Mouse (Mus musculus) liver, embryonic 13.5 days (tissue): ENCODE results near the gene Gse1. TPM values are rescaled to one million over a fixed set of nuclear protein-coding genes. Genes with fewer than 3 reads are reported as not detected.

ENCODE experiments used
- ATAC-seq: fragments of 200-750 bp; cut with Nextera tagmentation; 2 replicates; pipeline ENCODE4 v1.8.0; 2017; ENCODE audit warnings: low read depth, mild to moderate bottlenecking, moderate number of reproducible peaks, moderate library complexity
- DNase-seq: peaks from one replicate; pipeline ENCODE4 v3.0.0; 2022
- H3K27ac ChIP-seq: fragments of 300-500 bp; sonication (generic); 2 replicates; pipeline ENCODE4 v1.5.1; 2015; ENCODE audit warnings: moderate library complexity, mild to moderate bottlenecking, inconsistent platforms
- H3K27me3 ChIP-seq: fragments of 300-500 bp; sonication (generic); 2 replicates; pipeline ENCODE4 v1.6.1; 2015; ENCODE audit warnings: mild to moderate bottlenecking, inconsistent platforms
- H3K36me3 ChIP-seq: fragments of 300-500 bp; sonication (generic); 2 replicates; pipeline ENCODE4 v1.6.1; 2015; ENCODE audit warnings: mild to moderate bottlenecking, inconsistent platforms
- H3K4me1 ChIP-seq: fragments of 300-500 bp; sonication (generic); replicated peaks from 2 replicates; pipeline ENCODE4 v1.6.1; 2015; ENCODE audit warnings: inconsistent platforms
- H3K4me2 ChIP-seq: fragments of 300-500 bp; sonication (generic); 2 replicates; pipeline ENCODE4 v1.6.1; 2015; ENCODE audit warnings: inconsistent platforms, mild to moderate bottlenecking, moderate library complexity
- H3K4me3 ChIP-seq: fragments of 300-500 bp; sonication (generic); replicated peaks from 2 replicates; pipeline ENCODE4 v1.5.1; 2015; ENCODE audit warnings: mild to moderate bottlenecking, inconsistent platforms
- H3K9ac ChIP-seq: fragments of 300-500 bp; sonication (generic); 2 replicates; pipeline ENCODE4 v1.6.1; 2015; ENCODE audit warnings: mild to moderate bottlenecking, inconsistent platforms
- H3K9me3 ChIP-seq: fragments of 300-500 bp; sonication (generic); replicated peaks from 2 replicates; pipeline ENCODE4 v1.6.1; 2016; ENCODE audit warnings: inconsistent platforms
- WGBS: fragments of 180-500 bp; shearing (Covaris S2); methylation state at CpG from one replicate; pipeline ENCODE4 v1.1.7; 2015; ENCODE audit not compliant: insufficient replicate concordance; 5-methylcytosine and 5-hydroxymethylcytosine counted together
- polyA plus RNA-seq: library from polyadenylated mRNA; unstranded; fragments of >200 nt; fragmentation: Nextera tagmentation; extraction: Ambion mirVana; gene quantifications from 2 replicates; pipeline ENCODE4 v1.2.1, GENCODE M21; 2015

Gene Gse1
- polyA plus RNA-seq, 1 experiment from 2014 or later: 8.3 TPM

DNA sequence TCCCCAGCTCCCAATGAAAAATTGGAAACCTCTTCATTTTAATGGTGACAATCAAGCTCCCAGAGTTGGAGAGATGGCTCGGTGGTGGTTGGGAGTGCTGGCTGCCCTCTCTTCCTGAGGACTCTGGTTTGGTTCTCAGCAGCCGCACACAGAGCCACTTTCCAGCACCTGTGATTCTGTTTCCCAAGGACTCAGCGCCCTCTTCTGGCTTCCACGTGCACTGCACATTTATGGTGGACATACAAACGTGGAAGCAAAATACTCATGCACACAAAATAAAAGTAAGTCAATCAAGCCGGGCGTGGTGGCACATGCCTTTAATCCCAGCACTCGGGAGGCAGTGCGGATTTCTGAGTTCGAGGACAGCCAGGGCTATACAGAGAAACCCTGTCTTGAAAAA, 16.3 kb downstream of the Gse1 start:
- 76% methylated on average over 10 of the region's 10 CpGs for WGBS
- ATAC-seq: no peak
- no peaks in the 10 kb centered on the region; the same call in 1 of the 2 replicates for H3K9me3 ChIP-seq
- no peak overlapping the region for H3K27ac ChIP-seq
- H3K4me1 ChIP-seq: peaks cover 14% of the 10 kb centered on the region
- H3K4me3 ChIP-seq: no peak overlapping the region
- H3K9ac ChIP-seq: no peak overlapping the region
- no peak overlapping the region for H3K4me2 ChIP-seq
- no peaks in the 10 kb centered on the region for H3K36me3 ChIP-seq
- H3K27me3 ChIP-seq: no peaks in the 10 kb centered on the region
- DNase-seq: no peak

DNA sequence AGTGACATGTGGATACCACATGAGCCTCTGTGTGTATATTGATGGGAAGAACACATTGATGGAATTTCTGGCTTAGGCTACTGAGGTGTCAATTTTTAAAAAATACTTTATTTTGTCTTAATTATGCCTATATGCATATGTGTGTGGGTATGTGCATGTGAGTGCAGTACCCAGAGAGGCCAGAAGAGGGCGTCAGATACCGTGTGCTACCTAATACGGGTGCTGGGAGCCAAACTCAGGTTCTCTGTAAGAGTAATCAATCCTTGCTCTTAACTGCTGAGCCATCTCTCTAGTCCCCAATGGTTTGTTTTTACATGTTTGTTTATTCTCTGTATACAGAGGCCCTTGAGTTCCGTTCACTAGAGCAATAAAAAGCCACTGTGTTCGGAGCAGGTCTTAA, 19.4 kb downstream of the Gse1 start:
- ATAC-seq (no peak), DNase-seq (no peak)

DNA sequence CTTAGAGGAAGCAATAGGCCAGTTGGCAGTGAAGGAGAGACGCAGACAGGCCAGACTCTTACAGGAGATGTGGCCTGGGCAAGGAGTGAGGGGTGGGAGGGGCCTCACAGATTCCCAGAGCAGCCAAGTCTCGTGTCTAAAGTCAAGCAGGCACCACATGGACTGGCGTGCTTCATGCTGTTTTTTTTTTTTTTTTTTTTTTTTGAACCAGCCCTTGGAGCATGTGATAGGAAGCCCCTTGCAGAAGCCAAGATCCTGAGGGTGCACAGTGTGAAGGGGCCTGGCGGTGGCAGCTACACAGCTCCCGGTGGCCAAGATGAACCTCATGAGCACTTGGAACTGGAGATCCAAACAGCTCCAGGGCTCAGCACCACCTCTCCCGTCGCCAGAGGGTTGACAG, 19.8 kb downstream of the Gse1 start:
- Histone ChIP-seq H3K36me3 (no peaks in the 10 kb centered on the region), H3K4me2 (no peak overlapping the region), H3K9me3 (no peaks in the 10 kb centered on the region; the same call in 1 of the 2 replicates), H3K9ac (no peak overlapping the region), H3K4me1 (peaks cover 11% of the 10 kb centered on the region), H3K27me3 (no peaks in the 10 kb centered on the region), H3K4me3 (no peak overlapping the region), H3K27ac (no peak overlapping the region)
- ATAC-seq: no peak
- 69% methylated on average over 7 of the region's 7 CpGs for WGBS
- no peak for DNase-seq

More for the DNA sequence above, 19.4 kb downstream of the Gse1 start:
- no peak overlapping the region for H3K27ac ChIP-seq
- H3K9me3 ChIP-seq: no peaks in the 10 kb centered on the region; the same call in 1 of the 2 replicates
- H3K4me1 ChIP-seq: peaks cover 14% of the 10 kb centered on the region
- no peaks in the 10 kb centered on the region for H3K36me3 ChIP-seq
- no peak overlapping the region for H3K4me3 ChIP-seq
- H3K9ac ChIP-seq: no peak overlapping the region
- H3K27me3 ChIP-seq: no peaks in the 10 kb centered on the region
- WGBS: 74% methylated on average over 5 of the region's 5 CpGs
- no peak overlapping the region for H3K4me2 ChIP-seq

DNA sequence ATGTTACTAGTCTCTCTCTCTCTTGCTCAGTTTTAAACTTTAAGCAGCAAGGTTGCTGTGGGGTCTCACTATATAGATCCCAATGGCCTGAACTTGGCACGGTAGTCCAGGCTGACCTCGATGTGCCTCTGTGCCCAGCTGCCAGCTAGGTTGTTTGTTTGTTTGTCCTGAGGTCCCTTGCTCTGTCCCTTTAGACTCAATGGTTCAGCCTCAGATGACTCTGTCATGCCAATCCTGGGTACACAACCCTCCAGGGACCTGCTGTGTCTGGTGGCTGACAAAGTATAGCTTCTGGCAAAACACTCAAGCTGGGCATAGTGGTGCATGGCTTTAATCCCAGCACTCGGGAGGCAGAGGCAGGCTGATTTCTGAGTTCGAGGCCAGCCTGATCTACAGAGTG, 20.2 kb downstream of the Gse1 start:
- peaks cover 10% of the 10 kb centered on the region; the same call in 1 of the 2 replicates for H3K4me1 ChIP-seq
- H3K4me3 ChIP-seq: no peak overlapping the region
- H3K27me3 ChIP-seq: no peaks in the 10 kb centered on the region
- H3K36me3 ChIP-seq: no peaks in the 10 kb centered on the region
- no peak for ATAC-seq
- no peak for DNase-seq
- WGBS: 69% methylated on average over 4 of the region's 4 CpGs
- H3K4me2 ChIP-seq: no peak overlapping the region
- H3K27ac ChIP-seq: no peak overlapping the region
- H3K9ac ChIP-seq: no peak overlapping the region
- H3K9me3 ChIP-seq: no peaks in the 10 kb centered on the region; the same call in 1 of the 2 replicates

DNA sequence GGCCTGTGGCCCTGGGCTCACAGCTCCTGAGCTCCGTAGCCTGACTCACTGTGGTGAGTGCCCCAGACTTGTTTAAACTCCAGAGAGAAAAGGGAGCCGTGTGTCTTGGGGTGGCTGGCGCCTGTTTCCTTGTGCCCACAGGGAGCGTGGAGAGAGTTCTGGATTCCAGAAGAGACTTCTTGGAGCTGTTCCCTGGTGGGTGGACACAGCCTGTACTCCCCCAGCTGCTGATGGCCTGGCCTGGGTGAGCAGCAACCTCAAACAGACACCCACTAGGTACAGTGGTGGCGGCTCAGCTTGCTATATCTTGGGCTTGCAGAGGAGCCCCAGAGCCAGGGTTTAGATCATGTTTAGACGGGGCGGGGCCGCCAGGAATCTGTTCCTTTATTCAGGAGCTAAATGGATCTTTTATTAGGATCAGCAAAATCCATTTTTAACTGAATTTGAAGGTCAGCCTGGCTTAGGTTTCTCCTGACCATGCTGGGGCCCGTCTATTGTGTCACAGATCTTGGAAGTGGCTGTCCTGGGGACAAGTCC, 21.6 kb downstream of the Gse1 start:
- Histone ChIP-seq H3K36me3 (no peaks in the 10 kb centered on the region), H3K4me3 (no peak overlapping the region), H3K9me3 (no peaks in the 10 kb centered on the region; the same call in 1 of the 2 replicates), H3K9ac (no peak overlapping the region), H3K27me3 (no peaks in the 10 kb centered on the region), H3K4me1 (no peaks in the 10 kb centered on the region), H3K27ac (no peak overlapping the region), H3K4me2 (no peak overlapping the region)
- DNase-seq (no peak), ATAC-seq (no peak)
- 70% methylated on average over 9 of the region's 9 CpGs for WGBS

DNA sequence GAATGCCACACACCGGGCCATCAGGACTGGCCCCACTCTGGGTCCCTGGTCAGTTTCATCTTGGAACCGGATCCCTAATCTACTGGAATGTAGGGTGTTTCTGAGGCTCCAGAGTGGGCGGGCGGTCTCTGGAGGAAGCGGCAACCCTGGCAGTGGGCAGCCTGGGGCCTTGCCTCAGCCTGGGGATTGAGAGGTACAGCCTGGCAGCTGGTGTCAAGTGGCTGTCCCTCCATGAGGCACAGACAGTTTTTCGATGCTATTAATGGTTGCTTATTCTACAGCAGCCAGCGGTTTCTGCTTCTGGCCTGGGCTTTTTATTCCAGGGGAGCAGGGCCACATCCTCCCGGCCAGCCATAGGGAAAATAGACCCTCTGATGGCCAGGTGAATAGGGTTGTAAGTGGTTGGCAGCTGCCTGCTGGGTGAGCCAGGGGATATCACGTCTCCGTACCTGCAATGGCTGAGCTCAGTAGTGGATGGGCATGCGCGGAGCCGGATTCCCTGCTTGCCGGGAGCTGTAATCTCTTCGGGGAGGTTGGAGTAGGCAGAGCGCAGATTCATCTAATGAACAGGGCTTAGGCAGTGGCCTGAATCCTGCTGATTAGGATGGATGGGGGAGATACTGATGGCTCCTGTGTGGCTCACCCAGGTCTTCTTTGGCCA, 22.6 kb downstream of the Gse1 start:
- no peak overlapping the region for H3K27ac ChIP-seq
- 78% methylated on average over 16 of the region's 16 CpGs for WGBS

DNA sequence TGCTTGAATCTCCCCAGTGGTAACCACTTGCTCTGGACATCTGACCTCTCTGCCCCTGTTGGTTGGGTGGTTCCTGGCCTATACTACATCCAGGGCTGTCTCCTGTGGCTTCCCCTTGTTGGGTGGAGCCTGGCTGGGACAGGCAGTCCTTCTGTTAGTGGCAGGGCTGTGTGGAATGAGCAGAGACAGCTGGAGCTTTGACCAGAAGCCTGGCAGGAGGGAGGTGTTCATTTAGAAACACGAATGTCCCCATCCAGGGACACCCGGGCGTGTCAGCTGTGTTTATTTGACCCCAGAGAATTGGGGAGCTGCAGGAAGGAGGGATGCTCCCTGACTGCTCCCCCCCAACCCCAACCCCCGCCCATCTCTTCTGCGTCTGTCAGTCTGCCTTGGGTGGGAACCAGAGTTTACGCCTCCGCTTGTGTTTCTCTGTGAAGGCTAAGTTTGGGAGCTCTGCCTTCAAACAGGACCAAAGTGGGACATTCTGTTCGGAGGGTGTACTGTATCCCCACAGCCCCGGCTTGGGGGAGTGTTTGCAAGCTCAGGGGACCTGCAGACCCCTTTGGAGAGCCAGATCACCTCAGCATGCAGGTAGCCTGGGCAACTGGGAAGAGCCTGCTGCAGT, 23.3 kb downstream of the Gse1 start:
- no peaks in the 10 kb centered on the region for H3K27me3 ChIP-seq
- H3K9ac ChIP-seq: no peak overlapping the region
- no peaks in the 10 kb centered on the region for H3K36me3 ChIP-seq
- H3K27ac ChIP-seq: no peak overlapping the region
- H3K4me3 ChIP-seq: no peak overlapping the region
- 58% methylated on average over 9 of the region's 9 CpGs for WGBS
- H3K4me2 ChIP-seq: no peak overlapping the region
- DNase-seq (no peak), ATAC-seq (no peak)
- H3K4me1 ChIP-seq: no peaks in the 10 kb centered on the region
- H3K9me3 ChIP-seq: no peaks in the 10 kb centered on the region; the same call in 1 of the 2 replicates

More for the DNA sequence above, 22.6 kb downstream of the Gse1 start:
- Histone ChIP-seq H3K9me3 (no peaks in the 10 kb centered on the region; the same call in 1 of the 2 replicates), H3K4me1 (no peaks in the 10 kb centered on the region), H3K9ac (no peak overlapping the region), H3K36me3 (no peaks in the 10 kb centered on the region), H3K4me2 (no peak overlapping the region), H3K27me3 (no peaks in the 10 kb centered on the region), H3K4me3 (no peak overlapping the region)
- DNase-seq (no peak), ATAC-seq (no peak)

DNA sequence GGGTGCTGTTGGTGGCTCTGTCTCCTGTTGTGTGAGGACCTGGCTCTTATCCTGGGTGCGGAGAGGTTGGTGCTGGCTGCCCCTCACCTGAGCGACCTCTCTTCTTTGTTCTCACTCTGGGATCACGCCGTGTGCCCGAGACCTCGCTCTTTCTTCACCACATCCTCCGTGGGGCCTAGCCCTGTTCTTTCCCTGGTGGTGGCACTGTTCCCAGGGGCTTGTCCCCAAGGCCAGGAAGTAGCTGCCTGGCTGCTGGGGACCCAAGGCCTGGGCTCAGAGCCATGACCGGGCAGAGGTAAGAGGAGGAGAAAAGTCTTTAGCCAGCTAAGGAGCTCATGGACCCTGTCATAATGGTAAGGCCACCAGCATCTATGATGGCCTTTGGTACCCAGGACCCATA, 25.4 kb downstream of the Gse1 start:
- no peak overlapping the region for H3K4me3 ChIP-seq
- H3K4me1 ChIP-seq: no peaks in the 10 kb centered on the region
- DNase-seq (no peak), ATAC-seq (no peak)
- WGBS: 63% methylated on average over 8 of the region's 8 CpGs
- H3K27me3 ChIP-seq: no peaks in the 10 kb centered on the region
- H3K9me3 ChIP-seq: no peaks in the 10 kb centered on the region
- no peak overlapping the region for H3K9ac ChIP-seq
- no peaks in the 10 kb centered on the region for H3K36me3 ChIP-seq
- H3K27ac ChIP-seq: no peak overlapping the region
- no peak overlapping the region for H3K4me2 ChIP-seq

DNA sequence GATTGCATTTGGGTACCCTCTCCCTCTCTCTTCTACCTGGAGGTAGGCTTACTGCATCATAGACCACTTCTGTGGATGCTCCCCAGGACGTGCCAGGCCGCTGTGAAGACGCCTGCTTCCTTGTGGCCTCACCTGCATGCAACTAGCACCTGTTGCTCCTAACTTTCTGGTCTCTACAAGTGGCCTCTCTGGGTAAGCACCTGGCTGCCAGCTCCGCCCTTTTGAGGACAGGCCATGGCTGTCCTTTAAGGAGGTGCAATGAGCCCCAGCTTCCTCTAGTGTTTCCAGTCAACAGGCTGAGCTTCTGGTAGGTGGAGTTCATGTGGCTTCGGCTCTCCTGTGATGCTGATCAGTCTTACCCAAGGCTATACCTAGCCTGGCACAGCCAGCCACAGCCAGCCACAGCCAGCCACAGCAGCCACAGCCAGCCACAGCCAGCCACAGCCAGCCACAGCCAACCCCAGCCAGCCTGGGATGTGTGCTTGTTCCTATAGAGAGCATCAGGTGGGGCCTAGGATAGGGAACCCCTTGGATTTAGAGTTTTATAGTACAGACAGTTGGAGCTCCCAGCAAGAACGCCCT, 27.2 kb downstream of the Gse1 start:
- 61% methylated on average over 6 of the region's 6 CpGs for WGBS
- H3K9ac ChIP-seq: no peak overlapping the region
- H3K27ac ChIP-seq: no peak overlapping the region

DNA sequence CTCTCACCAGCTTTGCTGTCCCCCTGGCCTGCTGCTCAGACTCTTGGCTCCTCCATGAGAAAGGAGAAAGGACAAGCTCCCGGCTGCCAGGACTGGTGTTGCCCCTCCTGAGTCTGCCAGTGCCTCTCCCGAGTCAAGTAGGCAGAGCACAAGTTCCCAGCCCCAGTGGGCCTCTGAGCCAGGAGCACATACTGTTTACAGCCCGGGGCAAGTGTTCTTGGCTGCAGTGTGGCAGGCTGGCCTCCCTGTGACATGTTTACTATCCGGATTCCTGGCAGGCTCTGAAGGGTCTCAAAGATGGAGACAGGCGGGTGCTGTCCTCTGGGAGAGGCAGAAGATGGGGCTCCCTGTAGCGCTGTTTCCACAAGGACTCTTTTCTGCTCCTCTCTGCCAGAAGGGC, 28.7 kb downstream of the Gse1 start:
- H3K27ac ChIP-seq: no peak overlapping the region
- H3K4me1 ChIP-seq: no peaks in the 10 kb centered on the region
- no peak overlapping the region for H3K4me2 ChIP-seq
- H3K9ac ChIP-seq: no peak overlapping the region
- 0 out of 2 replicates have a peak, but pooled peaks cover 3% of the 10 kb centered on the region for H3K27me3 ChIP-seq
- H3K36me3 ChIP-seq: no peaks in the 10 kb centered on the region
- 52% methylated on average over 6 of the region's 6 CpGs for WGBS
- no peak overlapping the region for H3K4me3 ChIP-seq
- DNase-seq (no peak), ATAC-seq (no peak)
- no peaks in the 10 kb centered on the region for H3K9me3 ChIP-seq

More for the DNA sequence above, 27.2 kb downstream of the Gse1 start:
- Histone ChIP-seq H3K9me3 (no peaks in the 10 kb centered on the region), H3K4me1 (no peaks in the 10 kb centered on the region), H3K27me3 (no peaks in the 10 kb centered on the region), H3K4me2 (no peak overlapping the region), H3K4me3 (no peak overlapping the region), H3K36me3 (no peaks in the 10 kb centered on the region)
- DNase-seq (no peak), ATAC-seq (no peak)

DNA sequence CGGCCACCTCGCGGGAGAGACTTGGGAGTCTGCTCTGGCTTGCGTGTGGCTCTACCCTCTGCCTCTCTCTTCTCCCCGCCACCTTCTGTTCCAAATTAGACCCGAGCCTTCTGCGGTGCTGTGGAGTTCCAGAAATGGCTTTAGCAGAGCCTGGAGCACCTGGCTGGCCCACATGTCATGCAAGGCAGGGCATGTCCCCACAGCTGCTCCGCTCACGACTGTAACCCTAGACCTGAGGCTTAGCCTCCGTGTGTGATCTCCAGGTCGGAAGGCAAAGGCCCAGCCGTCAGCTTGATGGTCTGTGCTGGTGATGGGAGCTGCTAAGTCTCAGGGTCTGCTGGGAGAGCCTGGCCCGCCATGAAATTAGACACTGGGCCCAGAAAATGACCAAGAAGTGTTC, 30.9 kb downstream of the Gse1 start:
- H3K27ac ChIP-seq: no peak overlapping the region
- DNase-seq: no peak
- H3K9ac ChIP-seq: no peak overlapping the region
- 75% methylated on average over 13 of the region's 13 CpGs for WGBS
- H3K4me3 ChIP-seq: no peak overlapping the region
- no peaks in the 10 kb centered on the region for H3K4me1 ChIP-seq
- H3K36me3 ChIP-seq: no peaks in the 10 kb centered on the region
- no peaks in the 10 kb centered on the region for H3K9me3 ChIP-seq
- peaks cover 23% of the 10 kb centered on the region for H3K27me3 ChIP-seq
- H3K4me2 ChIP-seq: no peak overlapping the region
- ATAC-seq: no peak
